Mouse (Mus musculus): ENCODE measurements around the gene R3hdm1.

R3hdm1 gene

DNA sequence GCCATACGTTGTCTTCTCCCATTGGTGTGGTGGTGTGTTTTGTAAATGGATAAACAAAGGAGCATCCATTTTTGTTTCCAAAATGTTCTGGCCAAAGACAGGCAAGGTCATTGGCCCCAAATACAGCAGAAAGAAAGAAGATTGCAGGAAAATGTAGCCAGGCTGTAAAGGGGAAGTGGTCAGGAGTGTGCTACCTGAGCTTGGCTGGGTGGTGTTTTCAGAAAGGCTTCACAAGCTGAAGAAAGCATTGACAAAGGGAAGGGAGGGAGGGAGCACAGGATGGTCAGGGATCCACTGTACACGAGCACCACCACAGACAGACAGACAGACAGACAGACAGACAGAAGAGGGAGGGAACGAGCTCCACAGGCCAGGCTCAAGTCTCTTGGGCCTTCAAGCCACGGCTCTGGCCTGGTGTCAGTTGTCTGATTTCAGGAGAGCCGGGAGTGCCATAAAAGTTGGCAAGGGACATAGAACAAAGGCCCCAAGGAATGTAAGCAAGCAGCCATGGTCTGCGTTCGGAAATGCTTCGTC is 181.1 kb downstream of the R3hdm1 start:
- DNase-seq (ENCODE audit: low spot score in 2 of 2) = no peak

GRCm38 (mm10) chr1:128285136-128285535 is 182.0 kb downstream of the R3hdm1 start:
- no peak for DNase-seq (ENCODE audit: low spot score in 2 of 2)
